Mouse (Mus musculus) pancreas, adult 10 weeks (tissue): ENCODE measurements around the gene Ptk6. TPM values are rescaled to one million over a fixed set of nuclear protein-coding genes. Genes with fewer than 3 reads are reported as not detected.

Source experiments
- polyA plus RNA-seq: library from polyadenylated mRNA; stranded (reverse); fragments of 350-450 nt; fragmentation: Illumina TruSeq; extraction: RNeasy Lipid Tissue Mini Kit (QIAGEN cat#74804); gene quantifications from one replicate; pipeline ENCODE4 v1.2.3, GENCODE M21; 2015; ENCODE audit warnings: low read depth, low replicate concordance; ENCODE audit not compliant: insufficient read depth

Ptk6 gene
- 0.22 TPM for polyA plus RNA-seq

DNA sequence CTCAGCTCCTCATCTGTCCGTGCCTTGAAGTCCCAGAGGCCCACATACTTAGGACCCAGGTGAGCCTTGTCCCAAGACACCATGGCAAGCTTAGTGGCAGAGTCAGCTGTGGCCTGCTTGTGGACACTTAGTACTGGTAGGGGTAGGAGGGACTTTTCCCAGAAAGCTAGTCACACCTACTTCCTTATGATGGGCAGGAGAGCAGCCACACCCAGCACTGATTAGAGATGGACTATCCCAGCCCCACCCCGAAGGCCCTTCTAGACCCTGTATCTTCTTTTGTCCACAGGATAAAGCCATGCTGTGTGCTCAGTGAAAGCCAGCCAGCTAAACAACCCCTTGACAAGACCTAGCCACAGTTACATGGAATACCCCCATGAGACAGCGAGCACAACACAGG lies at the start of gene Ptk6:
Gene Ptk6 (minus strand): TSS at position 368 of the 400 bp plus-strand sequence.

DNA sequence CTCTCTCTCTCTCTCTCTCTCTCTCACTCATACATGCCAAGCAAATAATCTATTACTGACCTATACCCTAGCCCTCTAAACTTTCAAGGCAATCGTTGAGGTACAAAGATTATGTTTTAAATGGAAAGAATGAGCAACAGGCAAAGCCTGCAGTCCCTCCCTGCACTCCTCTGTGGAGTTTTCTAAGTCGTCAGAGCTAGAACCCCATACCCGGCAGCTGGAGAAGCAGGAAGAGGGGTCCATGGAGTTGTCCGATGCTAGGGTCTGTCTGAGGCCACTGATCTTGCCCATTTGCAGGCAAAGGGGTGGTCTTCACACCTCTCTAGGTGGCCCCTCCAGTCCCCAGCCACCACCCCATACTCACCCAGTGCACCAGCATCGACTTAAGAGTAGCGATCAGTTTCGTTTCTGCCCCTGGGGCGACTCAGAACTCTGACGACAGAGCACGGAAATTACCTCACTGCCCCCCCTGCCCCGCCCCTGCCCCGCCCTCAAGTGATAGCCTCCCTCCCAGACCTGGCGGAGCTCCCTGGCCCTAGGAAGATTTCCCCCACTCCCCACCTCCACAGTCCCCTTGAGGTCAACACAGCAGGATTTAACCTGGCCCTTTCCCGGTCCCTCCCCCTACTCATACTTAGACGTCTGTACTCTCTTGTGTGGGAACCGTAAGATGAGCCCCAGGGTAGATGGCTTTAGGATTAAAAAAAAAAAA lies 39.2 kb upstream of the Ptk6 start, which contains the start of gene Helz2:
Gene Helz2 (minus strand): TSS at position 426 of the 712 bp plus-strand sequence.

DNA sequence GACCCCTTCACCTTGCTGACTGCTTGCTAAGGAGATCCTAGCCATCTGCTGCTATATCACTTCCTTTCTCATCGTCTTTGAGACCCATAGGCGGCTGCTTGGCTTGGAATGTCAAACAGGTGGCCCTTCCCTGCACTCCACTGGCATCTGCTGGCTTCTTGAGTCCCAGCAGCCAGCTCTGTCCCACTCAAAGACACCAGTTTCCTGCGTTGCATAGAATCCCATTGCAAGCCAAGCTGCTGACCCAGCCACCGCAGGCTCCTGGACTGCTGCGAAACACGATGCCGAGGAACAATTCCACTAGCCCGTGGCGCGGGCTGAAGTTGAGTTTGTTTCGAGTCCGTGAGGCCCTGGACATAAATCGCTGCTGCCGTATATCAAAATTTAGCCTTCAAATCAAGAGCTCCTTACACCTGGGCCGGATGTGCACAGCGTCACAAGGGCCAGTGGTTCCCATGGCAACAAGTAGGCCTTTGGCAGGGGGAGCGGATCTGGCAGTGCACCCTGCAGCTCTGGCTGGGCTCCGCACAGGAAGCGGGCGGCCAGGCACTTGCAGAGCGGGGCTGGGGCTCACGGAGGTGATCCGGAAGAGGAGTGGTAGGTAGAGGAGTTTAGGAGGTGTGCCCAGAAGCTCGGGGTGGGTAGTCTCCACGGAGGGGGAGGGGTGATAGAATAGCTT lies 17.1 kb upstream of the Ptk6 start, which contains the start of gene Fndc11:
Gene Fndc11 (plus strand): TSS at position 476 of the 679 bp plus-strand sequence.

DNA sequence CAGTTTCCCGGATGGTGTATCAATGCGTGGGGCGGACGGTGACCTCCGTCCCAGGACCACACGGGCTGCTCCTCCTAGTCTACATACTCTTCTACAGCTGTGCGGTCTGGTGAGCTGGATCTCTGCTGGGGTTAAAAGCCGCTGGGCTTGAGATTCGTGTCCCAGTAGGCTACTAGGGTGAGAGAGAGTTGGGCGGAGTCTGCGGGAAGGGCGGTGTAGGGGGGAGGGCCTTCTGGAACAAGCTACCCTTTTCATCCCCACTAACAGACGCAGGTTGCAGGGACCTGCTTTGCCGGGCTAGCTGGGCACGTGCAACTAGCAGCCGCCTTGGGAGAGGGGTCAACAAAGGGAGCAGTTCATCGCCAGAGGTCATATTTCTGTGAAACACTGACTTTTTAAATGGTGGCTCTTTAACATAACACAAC lies 10.4 kb upstream of the Ptk6 start, which contains the start of gene Srms:
Gene Srms (minus strand): TSS at position 165 of the 425 bp plus-strand sequence.

DNA sequence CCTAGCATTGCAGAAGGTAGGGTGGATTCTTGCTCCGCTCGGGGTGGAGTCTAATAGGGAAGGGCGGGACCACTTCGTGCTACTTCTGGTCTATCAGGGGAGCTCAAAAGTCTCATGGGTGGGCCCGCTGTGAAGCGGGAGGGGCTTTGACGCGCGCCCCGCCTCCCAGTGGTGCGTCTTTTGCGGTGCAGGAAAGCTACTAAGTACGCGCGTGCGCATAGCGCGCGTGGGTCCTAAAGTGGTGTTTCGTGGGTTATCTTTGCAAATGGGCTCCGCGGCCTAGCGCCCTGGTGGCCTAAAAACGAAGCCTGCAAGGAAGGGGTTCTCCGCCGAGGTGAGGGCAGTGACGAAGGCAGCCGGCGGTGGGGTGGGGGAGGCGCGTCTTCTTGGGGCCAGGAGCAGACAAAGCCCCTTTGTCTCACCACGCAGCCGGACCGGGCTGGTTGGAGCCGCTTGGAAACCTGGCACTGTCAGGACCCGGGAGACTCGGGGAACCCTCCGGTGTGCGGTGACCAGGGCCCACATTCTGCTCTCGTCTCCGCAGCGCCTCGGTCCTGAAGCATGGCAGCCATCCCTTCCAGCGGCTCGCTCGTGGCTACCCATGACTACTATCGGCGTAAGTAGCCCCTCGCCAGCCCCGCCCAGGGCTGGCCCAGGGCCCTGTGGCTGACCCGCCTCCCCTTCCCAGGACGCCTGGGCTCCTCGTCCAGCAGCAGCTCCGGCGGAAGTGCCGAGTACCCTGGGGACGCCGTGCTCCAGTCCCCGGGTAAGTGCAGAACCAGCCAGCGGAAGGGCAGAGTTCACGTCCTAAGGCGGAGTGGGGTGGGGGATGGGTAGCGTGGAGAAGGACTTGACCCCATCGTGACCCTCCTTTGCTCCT lies 15.2 kb downstream of the Ptk6 start, which contains the start of gene Ppdpf:
Gene Ppdpf (plus strand): TSS at position 127 of the 880 bp plus-strand sequence.

DNA sequence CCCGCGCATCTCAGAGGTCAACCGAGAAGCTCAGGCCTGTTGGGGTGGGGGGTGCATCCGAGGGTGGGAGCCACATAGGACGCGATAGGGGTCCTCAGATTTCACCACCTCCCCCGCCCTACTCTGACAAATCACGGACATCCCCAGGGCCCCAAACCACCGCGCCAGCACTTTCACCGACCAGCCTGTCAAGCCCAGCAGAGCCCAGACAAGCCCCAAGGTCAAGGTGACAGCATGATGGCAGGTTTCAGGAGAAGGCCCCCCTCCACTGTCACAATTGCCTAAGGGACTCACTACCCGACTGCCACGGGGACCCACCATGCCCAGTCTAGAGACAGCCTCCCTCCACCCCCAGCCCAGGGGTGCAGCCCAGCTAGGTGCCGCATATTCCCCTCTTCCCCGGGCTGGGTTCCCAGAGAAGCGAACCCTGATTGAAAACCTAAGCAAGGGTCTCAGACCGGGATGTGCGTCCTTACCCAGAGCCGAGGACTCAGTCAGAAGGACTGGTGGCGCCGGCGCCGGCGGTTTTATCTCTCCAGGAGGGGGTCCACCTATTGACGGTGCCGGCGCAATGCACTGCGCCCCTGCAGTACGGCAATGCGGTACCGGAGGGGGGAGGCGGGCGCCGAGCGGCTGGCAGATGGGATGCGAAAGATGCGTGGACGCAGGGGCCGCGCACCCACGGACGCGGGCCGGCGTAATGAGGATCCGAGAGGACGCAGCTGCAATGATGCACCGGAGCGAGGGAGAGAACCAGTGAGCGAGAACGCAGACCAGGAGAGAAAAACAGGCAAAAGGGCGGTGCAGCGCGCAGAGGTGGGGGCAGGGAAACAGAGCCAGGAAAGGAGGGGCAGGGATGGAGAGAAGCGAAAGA lies 46.1 kb downstream of the Ptk6 start, which contains the start of gene Eef1a2:
Gene Eef1a2 (minus strand): TSS at position 767 of the 874 bp plus-strand sequence.

Other genes with a start within 250 kb of the Ptk6 start
- 15.9 TPM for gene Nkain4, start 248.1 kb downstream of the Ptk6 start, polyA plus RNA-seq
- 28.2 TPM for gene Arfgap1, start 235.6 kb downstream of the Ptk6 start, polyA plus RNA-seq
- gene Col20a1, start 216.3 kb downstream of the Ptk6 start, polyA plus RNA-seq: 3.2 TPM
- gene Chrna4, start 159.2 kb downstream of the Ptk6 start, polyA plus RNA-seq: not detected
- gene Kcnq2, start 67.5 kb downstream of the Ptk6 start, polyA plus RNA-seq: 0.20 TPM
- gene Eef1a2, start 45.8 kb downstream of the Ptk6 start, polyA plus RNA-seq: 1.8 TPM
- 43.4 TPM for gene Ppdpf, start 15.5 kb downstream of the Ptk6 start, polyA plus RNA-seq
- gene Srms, start 10.4 kb upstream of the Ptk6 start, polyA plus RNA-seq: not detected
- not detected for gene Fndc11, start 17.2 kb upstream of the Ptk6 start, polyA plus RNA-seq
- 6.5 TPM for gene Helz2, start 39.2 kb upstream of the Ptk6 start, polyA plus RNA-seq
- 11.1 TPM for gene Gmeb2, start 85.2 kb upstream of the Ptk6 start, polyA plus RNA-seq
- 2.3 TPM for gene Stmn3, start 111.7 kb upstream of the Ptk6 start, polyA plus RNA-seq
- 12.2 TPM for gene Rtel1, start 117.0 kb upstream of the Ptk6 start, polyA plus RNA-seq
- gene Zgpat, start 162.1 kb upstream of the Ptk6 start, polyA plus RNA-seq: 10.8 TPM
- gene Arfrp1, start 162.6 kb upstream of the Ptk6 start, polyA plus RNA-seq: 23.0 TPM
- gene Lime1, start 177.3 kb upstream of the Ptk6 start, polyA plus RNA-seq: 31.4 TPM